Mouse (Mus musculus) G1E-ER4 (cell line): ENCODE measurements around the gene Mrpl34. TPM values are rescaled to one million over a fixed set of nuclear protein-coding genes. Genes with fewer than 3 reads are reported as not detected.

ENCODE experiments used
- GATA1 ChIP-seq: IDR thresholded peaks from one replicate; pipeline ENCODE4 v1.8.0; 2012; ENCODE audit warnings: low read length, inconsistent platforms
- polyA plus RNA-seq: library from polyadenylated mRNA; stranded (reverse); fragments of >175 nt; gene quantifications from 2 replicates; pipeline ENCODE4 v1.2.3, GENCODE M21; 2012

Mrpl34 gene
- polyA plus RNA-seq, 1 experiment: 248 TPM

DNA sequence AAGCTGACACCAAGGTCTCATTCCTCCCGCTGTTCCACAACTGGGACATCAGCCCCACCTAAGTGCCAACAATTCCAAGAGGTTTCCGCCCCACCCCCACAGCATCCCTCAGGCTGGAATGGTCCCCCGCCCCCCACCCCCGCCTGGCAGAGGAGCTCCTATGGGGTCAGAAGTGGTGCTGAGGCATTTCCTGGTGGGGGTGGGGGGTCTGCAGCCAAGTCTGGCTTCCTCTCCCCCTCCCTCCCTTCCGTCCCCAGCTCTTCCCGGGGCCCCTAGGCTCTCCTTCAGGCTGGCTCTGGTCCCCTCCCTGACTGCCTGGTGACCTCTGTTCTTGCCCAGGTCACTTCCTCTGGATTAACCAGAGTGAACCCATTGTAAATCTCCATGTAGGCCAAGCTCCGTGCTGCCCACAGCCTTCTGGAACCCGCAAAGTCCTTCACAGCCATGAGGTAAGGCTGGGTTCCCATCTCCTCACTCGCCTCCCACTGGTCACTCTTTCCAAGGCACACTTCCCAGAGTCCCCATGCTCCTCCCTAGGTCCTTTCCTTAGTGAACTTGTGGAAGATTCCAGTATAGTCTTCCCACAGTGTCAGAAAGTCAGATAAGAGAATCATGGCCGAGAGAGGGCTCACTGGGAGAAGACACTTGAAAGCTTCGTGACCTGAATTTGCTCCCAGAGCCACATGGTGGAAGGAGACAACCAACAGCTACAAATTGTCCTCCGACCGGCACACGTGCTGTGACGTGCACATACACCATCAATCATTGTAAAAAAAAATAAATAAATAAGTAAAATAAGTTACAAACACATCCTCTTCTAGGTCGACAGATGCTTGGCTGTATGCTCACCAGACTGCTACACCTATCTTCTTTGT, 34.3 kb downstream of the Mrpl34 start:
- no peak for TF ChIP-seq GATA1

DNA sequence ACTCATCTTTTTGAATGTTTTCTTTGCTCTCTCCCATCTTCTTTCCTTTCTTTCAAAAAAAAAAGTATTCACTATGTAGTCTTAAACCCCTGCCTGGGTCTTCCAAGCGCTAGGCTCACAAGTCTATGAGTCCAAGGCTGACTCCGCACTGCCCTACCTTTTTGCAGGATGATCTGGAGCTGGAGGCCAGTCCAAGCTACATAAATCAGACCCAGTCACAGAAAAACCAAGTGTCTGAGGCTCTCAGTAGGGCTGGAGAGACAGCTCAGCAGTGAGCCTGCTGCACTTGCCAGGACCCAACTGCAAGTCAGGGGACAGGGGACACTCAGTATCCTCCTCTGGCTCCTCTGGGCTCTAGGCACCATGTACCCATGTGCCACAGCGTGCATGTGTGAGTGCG, 39.6 kb downstream of the Mrpl34 start:
- TF ChIP-seq GATA1: no peak

DNA sequence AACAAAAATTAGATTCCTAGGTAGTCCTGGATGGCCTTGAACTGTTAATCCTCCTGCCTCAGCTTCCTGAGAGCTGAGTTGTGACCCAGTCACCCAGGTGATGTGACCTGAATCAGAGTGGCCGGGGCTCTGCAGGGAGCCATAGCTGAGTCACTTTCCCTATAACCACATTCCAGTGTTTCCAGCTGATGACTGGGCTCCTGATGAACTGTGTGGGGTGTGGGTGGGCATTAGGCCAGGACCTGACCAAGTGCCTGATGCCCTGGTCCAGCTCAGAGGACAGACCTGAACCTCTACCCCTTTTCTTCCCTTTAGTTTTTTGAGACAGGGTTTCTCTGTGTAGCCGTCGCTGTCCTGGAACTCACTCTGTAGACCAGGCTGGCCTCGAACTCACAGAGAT, 40.6 kb downstream of the Mrpl34 start:
- TF ChIP-seq GATA1: no peak

DNA sequence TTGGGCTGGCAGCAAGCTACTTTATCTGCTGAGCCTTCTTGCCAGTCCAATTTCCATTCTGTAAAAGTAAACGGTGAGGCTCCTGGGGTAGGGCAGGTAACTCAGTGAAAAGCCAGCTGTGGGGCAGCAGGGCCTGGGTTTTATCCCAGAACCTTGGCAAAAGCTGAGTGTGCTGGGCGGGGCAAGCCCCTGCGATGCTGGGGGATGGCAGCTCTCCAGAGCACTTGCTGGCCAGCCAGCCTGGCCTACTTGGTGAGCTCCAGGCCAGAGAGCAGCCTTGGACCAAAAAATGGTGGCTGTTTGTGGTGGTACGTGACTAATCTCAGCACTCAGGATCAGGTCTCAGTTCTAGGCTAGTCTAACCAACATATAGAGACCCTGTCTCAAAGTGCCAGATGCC, 41.2 kb downstream of the Mrpl34 start:
- TF ChIP-seq GATA1: no peak

DNA sequence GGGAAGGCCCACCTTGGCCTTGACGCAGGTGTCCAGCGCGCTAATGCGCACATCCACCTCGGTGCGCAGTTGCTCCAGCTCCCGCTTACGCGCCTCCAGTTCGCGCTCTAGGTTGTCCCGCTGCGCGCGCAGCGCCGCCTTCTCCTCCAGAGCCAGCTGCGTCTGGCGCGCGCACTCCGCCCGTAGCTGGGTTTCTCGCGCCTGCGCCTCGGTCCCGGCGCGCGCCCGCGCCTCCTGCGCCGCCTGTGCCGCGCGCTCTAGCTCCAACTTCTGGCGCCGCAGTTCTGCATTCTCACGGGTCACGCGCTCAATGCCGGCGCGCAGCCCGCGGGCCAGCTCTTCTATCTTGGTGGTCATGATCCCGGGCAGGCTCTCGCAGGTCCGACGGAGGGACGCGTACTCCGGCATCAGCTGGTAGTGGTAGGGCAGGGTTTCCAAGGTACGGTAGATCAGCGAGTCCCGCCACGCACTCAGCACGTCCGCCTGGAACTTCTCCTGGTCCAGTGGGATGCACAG, 42.9 kb downstream of the Mrpl34 start:
- no peak for TF ChIP-seq GATA1

DNA sequence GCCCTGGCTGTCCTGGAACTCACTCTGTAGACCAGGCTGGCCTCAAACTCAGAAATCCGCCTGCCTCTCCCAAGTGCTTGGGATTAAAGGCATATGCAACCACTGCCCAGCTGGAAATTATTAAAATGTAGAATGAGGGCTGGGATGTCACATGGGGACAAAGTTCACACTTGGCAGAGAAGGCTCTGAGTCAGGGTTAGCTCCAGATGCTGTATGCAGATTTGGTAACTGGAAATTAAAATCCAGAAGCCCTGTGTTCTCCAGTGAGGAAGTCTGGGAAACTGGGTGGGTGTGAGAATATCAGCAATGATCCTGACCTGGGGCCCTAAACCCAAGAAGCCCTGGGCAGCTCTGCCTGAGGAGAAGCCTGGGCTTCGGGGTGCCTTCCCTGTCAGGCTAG, 44.6 kb downstream of the Mrpl34 start:
- TF ChIP-seq GATA1: no peak

DNA sequence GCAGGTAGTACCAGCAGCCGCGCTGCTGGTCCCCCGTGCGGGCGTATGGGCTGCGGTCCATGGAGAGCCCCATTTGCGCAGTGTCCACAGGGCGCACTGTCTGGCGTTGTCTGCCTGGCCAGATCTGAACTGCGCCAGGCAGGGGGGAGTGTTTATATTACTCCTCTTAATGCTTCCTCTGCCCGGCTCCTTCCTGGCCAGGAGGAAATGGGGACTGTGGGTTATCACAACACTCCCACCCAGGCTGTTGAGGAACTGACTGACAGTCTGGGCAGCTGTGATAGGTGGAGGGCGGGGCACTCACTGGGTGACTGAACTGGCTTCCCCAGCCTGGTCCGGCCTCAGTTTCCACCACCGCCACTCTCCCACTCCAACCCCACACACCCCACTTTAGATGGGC, 46.9 kb downstream of the Mrpl34 start, which contains the start of gene Plvap:
Plvap (minus strand) TSS at position 109 of the 400 bp plus-strand sequence.
- no peak for TF ChIP-seq GATA1

DNA sequence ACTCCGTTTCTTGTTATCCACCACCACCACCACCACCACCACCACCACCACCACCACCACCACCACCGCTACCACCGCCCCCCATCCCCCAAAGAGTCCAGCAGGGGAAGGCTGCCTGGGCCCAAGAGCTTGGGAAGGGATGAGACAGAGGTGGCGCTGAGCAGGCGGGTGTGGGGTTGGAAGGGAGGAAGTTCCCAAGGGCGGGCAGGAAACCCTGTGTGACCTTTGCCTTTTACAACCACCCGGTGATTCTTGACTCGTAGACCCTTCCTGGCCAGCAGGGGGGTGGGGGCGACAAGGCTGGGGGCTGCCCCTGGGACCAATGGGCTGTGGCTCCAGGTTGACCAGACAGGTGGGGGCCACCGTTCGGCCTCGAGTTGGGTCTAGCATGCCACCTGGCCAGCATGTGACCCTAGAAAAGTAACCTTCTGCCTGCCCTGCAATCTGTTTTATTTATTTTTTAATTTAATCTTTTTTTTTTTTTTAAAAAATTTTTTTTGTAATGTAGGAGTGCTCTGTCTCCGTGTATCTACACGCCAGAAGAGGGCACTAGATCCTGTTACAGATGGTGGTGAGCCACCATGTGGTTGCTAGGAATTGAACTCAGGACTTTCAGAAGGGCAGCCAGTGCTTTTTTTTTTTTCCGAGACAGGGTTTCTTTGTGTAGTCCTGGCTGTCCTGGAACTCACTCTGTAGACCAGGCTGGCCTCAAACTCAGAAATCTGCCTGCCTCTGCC, 48.4 kb downstream of the Mrpl34 start:
- no peak for TF ChIP-seq GATA1

DNA sequence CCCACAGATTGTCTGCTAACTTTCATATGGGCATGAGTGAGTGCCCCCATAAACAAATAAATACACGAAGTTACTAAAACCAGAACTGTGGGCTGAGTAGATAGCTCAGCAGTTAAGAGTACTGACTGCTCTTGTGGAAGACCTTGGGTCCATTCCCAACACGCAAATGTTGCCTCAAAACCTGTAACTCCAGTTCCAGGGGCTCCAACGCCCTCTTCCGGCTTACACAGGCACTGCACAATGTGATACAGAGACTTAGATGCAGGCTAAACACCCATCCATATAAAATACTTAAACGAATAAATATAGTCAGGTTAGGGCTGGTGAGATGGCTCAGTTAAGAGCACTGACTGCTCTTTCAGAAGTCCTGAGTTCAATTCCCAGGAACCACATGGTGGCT, 50.3 kb downstream of the Mrpl34 start:
- no peak for TF ChIP-seq GATA1

Other genes with a start within 250 kb of the Mrpl34 start
- gene Myo9b, start 192.2 kb upstream of the Mrpl34 start, polyA plus RNA-seq: 56.8 and 57.3 TPM in 2 replicates
- gene Haus8, start 192.0 kb upstream of the Mrpl34 start, polyA plus RNA-seq: 15.7 and 24.4 TPM in 2 replicates
- gene Use1, start 98.1 kb upstream of the Mrpl34 start, polyA plus RNA-seq: 183 and 196 TPM in 2 replicates
- 51.3 and 71.7 TPM in 2 replicates for gene Ocel1, start 93.7 kb upstream of the Mrpl34 start, polyA plus RNA-seq
- gene Nr2f6, start 83.0 kb upstream of the Mrpl34 start, polyA plus RNA-seq: 63.4 and 72.0 TPM in 2 replicates
- 0.04 and 0.10 TPM in 2 replicates for gene Ushbp1, start 69.2 kb upstream of the Mrpl34 start, polyA plus RNA-seq
- 146 and 153 TPM in 2 replicates for gene Babam1, start 68.1 kb upstream of the Mrpl34 start, polyA plus RNA-seq
- 39.7 and 50.9 TPM in 2 replicates for gene Ankle1, start 58.9 kb upstream of the Mrpl34 start, polyA plus RNA-seq
- 18.9 and 25.3 TPM in 2 replicates for gene Abhd8, start 1.3 kb upstream of the Mrpl34 start, polyA plus RNA-seq
- gene Dda1, start 4.2 kb downstream of the Mrpl34 start, polyA plus RNA-seq: 284 and 345 TPM in 2 replicates
- gene Ano8, start 21.0 kb downstream of the Mrpl34 start, polyA plus RNA-seq: 1.1 and 1.2 TPM in 2 replicates
- 40.9 and 51.0 TPM in 2 replicates for gene Gtpbp3, start 23.1 kb downstream of the Mrpl34 start, polyA plus RNA-seq
- 1.9 and 2.4 TPM in 2 replicates for gene Plvap, start 46.8 kb downstream of the Mrpl34 start, polyA plus RNA-seq
- not detected in 2 replicates for gene Ccdc194, start 60.8 kb downstream of the Mrpl34 start, polyA plus RNA-seq
- gene Bst2, start 72.5 kb downstream of the Mrpl34 start, polyA plus RNA-seq: 17.1 and 18.8 TPM in 2 replicates
- 135 and 147 TPM in 2 replicates for gene Mvb12a, start 78.0 kb downstream of the Mrpl34 start, polyA plus RNA-seq
- not detected in 2 replicates for gene Tmem221, start 93.9 kb downstream of the Mrpl34 start, polyA plus RNA-seq
- not detected in 2 replicates for gene Nxnl1, start 101.6 kb downstream of the Mrpl34 start, polyA plus RNA-seq
- not detected in 2 replicates for gene Slc27a1, start 103.9 kb downstream of the Mrpl34 start, polyA plus RNA-seq
- 435 and 550 TPM in 2 replicates for gene Pgls, start 127.2 kb downstream of the Mrpl34 start, polyA plus RNA-seq
- gene Fam129c, start 132.7 kb downstream of the Mrpl34 start, polyA plus RNA-seq: 7.9 and 8.6 TPM in 2 replicates
- gene Colgalt1, start 146.0 kb downstream of the Mrpl34 start, polyA plus RNA-seq: 41.9 and 53.0 TPM in 2 replicates
- 0.41 and 0.52 TPM in 2 replicates for gene Unc13a, start 206.8 kb downstream of the Mrpl34 start, polyA plus RNA-seq
- 27.6 and 33.8 TPM in 2 replicates for gene Jak3, start 211.3 kb downstream of the Mrpl34 start, polyA plus RNA-seq
- gene Insl3, start 224.3 kb downstream of the Mrpl34 start, polyA plus RNA-seq: 4.6 and 5.5 TPM in 2 replicates
- gene B3gnt3, start 236.8 kb downstream of the Mrpl34 start, polyA plus RNA-seq: 0.02 TPM in 1 of 2 replicates, not detected in the other